Mouse (Mus musculus): ENCODE data around the gene Enah. TPM values are rescaled to one million over a fixed set of nuclear protein-coding genes. Genes with fewer than 3 reads are reported as not detected.

Gene Enah
- total RNA-seq, 1 experiment from 2014 or later = 69.3 TPM

DNA sequence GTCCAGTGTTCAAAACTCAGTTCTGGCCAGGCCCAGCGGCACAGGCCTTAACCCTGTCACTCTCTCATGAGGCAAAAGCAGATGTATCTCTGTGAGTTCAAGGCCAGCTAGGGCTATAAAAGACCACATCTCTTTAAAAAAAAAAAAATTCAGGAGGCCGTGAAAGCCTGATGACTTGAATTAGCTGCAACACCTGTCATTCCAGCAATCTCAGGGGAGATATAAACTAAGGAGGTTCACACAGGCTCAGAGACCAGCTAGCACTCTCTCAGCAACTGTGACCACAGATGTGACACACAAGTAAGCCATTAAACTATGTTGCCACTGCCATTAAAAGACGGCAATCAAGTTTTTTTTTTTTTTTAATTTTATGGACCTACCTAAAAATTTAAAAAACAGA, 56.0 kb downstream of the Enah start:
- no peak for DNase-seq

DNA sequence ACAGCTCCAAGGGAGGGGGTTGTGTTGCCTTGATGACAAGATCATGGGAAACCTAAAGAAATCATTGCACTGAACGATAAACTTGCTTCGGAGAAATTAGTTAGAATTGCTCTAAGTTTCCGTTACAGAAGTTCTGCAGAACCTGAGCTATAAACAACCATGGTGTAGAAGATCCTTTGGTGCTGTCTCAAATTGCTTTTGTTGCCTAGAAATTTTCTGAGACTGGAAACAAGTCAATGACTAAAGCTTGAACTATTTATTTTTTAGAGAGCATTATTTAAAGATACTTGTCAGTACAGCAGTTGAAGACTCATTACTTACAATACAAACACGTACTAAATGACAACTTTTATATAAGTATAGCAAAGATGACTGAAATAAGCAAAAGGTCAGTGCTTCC, 56.4 kb downstream of the Enah start:
- DNase-seq = no peak

- DNase-seq = no peak
Observed at GRCm38 (mm10) chr1:181960383-181960782, 59.4 kb downstream of the Enah start.

DNA sequence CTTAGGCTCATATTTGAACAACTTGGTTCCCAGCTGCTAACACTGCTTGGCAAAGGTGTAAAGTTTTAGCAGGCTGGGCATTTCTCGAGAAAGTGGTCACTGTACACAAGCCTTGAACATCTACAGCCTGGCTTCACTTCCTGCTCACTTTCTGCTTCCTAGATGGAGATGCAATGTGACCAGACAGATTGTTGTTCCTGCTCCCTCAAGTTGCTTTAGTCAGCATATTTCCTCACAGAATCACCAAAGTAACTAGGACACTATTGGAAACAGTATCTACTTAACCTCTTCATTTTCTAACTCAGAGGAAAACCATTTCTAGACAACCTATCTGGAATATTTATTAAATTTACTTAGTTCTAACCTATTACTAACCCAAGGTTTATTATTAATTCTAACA, 61.4 kb downstream of the Enah start:
- no peak for DNase-seq

GRCm38 (mm10) chr1:181957736-181958135, 62.1 kb downstream of the Enah start:
- DNase-seq = no peak

GRCm38 (mm10) chr1:181953547-181953946, 66.2 kb downstream of the Enah start:
- no peak for DNase-seq

- DNase-seq = no peak
Observed at GRCm38 (mm10) chr1:181951266-181951665, 68.5 kb downstream of the Enah start.

- DNase-seq = no peak
Observed at GRCm38 (mm10) chr1:181950721-181951120, 69.1 kb downstream of the Enah start.

GRCm38 (mm10) chr1:181948191-181948590, 71.6 kb downstream of the Enah start:
- no peak for DNase-seq

GRCm38 (mm10) chr1:181937064-181937463, 82.7 kb downstream of the Enah start:
- no peak for DNase-seq

- no peak for DNase-seq
Observed at GRCm38 (mm10) chr1:181928388-181928787, 91.4 kb downstream of the Enah start.

GRCm38 (mm10) chr1:181923384-181923783, 96.4 kb downstream of the Enah start:
- peak; percentile 18 for DNase-seq

GRCm38 (mm10) chr1:181921580-181922494, 98.0 kb downstream of the Enah start:
- DNase-seq = peak; percentile 45

DNA sequence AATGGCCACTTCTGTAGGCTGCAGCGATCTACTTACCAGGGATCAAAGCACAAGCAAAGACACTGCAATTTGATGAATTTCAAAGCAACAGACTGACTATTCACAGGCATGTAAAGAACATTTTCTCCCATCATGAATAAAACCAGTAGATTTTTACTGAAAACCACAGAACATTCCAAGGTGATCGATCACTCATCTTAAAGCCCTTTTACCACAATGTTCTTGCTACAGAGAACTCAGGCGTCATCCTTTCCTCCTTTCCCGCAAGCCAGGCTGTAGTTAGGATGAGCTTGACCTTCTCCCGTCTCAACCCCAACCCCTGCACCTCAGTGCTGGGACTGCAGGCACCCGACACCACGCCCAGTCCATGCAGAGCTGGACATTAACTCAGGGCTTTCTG, 107.9 kb downstream of the Enah start:
- no peak for DNase-seq

DNA sequence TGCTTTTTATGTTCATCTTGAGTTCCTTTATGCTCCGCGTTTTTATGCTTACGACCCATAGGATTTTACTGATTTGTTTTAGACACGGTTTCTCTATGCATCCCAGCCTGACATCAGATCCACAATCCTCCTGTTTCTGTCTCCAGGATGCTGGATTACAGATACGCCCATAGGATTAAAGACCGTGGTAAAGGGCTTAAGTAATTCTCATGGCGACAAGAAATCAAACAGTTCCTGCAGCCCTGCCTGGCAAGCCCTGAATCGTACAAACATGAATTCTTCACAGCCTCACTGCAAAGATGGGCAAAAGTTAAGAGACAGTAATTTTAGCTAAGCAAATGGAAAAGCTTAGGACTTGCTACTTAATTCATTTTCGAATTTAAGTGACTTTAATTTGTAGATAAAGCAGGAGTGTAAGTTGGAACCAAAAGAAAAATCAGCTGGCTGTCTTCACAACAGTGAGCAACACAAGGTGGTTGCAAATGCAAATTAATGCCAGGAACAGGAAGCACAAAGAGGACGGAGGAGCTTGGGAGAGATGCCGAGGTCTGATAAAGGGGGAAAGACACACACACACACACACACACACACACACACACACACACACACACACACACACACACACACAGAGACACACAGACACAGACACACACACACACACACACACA, 118.0 kb downstream of the Enah start:
- DNase-seq = no peak

GRCm38 (mm10) chr1:181900846-181901245, 118.9 kb downstream of the Enah start:
- DNase-seq = no peak

DNA sequence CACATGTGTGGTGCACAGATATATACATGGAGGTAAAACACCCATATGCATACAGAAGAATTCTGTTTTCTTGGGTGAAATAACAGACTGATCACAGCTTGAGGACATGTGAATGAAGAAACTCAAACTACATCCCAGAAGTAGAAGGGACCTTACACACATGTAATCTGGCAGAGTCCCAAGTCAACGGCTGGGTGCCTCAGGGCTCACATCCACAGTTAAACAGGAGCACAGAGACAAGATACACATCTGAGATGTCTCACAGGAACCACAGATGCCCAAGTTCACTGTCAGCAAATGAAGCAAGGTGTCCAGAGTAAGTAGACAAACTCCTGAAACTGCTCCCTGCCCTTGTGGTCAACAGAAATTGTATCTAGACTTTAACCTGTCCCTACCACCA, 120.8 kb downstream of the Enah start:
- DNase-seq = no peak

DNA sequence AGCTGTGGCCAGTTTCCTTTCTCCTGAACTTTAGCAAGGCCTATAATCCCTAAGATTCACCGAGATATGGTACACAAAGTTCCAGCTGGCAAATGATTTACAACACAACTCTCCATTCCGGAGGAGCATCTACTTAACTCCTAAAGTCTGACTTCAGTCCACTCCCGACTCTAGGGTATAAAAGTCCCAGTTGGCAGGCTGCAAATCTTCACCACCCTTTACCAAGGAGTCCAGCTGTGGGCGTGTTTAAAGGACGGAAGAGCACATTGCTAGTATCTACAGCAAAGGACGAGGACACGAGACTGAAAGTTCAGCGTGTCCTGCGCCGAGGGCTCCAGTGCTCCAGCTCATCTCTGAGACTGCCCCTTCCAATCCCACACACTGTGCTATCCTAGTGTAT, 122.8 kb downstream of the Enah start:
- no peak for DNase-seq

- DNase-seq = no peak
Observed at GRCm38 (mm10) chr1:181893721-181894120, 126.1 kb downstream of the Enah start.

DNA sequence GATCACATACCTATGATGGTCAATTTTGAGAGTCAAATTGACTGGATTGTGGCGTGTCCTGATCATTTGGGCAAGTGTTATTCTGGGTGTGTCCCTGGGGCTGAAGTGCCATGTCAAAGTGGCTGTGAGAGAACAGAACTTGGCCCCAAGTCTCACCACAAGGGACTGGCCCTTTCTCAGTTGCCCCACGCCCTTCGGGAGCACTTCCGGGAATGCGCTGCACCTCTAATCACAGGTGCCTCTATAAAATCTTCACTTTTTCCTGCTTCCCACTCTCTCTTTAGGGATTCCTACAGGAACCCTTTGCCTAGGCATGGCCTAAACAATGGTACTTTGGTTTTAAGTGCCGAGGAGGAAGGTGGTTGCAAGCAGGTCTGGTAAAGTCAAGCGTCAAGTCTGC, 130.1 kb downstream of the Enah start:
- DNase-seq = no peak

GRCm38 (mm10) chr1:181888801-181889200, 131.0 kb downstream of the Enah start:
- peak; percentile 94 for DNase-seq

DNA sequence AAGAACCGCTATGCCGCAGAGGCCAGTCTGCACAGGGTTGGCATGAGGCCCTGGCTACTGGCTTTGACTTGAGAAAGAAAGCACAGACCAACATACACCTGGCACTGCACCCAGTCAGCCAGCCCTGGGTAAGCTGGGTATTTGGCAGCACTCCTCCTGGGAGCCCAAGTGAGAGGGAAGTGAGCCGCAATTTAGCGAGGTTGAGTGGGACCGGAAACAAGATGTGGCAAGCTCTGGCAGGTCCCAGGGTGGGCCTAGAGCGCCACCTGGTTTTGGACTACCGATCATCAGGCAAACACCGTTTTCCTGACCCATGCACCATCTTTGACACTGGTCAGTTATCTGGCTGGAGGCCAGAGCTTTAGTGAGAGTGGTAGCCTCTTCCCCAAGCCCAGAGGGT, 138.3 kb downstream of the Enah start:
- peak; percentile 75 for DNase-seq

DNA sequence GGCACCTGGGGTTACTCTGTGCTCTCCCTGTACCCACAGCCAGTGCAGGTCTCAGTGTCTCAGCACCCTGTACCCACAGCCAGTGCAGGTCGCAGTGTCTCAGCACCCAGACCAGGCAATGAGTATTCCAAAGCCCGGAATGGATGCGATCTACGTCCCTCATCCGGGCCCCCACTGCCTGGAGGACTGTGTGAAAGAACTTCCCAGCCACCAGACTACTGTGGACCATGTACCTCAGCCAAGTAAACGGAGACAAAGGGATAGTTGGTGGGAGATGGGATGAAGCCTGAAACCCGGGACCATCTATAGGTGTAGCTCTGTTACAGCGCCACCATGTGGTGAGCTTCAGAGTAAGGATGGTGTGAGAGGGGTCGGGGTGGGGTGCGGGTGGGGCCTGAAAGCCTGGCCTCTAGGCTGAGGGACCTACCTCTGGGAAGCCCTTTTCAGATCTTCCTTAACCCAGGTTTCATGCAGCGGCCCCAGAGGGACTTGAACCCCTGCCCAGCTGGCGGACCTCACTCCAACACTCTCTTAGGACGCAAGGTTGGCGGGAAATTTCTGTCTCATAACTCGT, 139.0 kb downstream of the Enah start:
- peak; percentile 22 for DNase-seq
